Mouse (Mus musculus): Measurements from ENCODE around the gene Med21. TPM values are rescaled to one million over a fixed set of nuclear protein-coding genes. Genes with fewer than 3 reads are reported as not detected.

Med21 gene
- polyA plus RNA-seq (2017; shearing (Covaris generic)) = 10 to 100 TPM; 80.1 to 81.1 TPM

GRCm38 (mm10) chr6:146642276-146643183 lies at the start of gene Med21, which contains the start of gene Tm7sf3:
TSS of gene Med21 (plus strand) at chr6:146642547.
TSS of gene Tm7sf3 (minus strand) at chr6:146642824.

Other genes with a start within 250 kb of the Med21 start
- 100 to 1,000 TPM; 151 to 172 TPM for gene Itpr2, start 140.3 kb upstream of the Med21 start, polyA plus RNA-seq (2017; shearing (Covaris generic))
- 100 to 1,000 TPM; 165 to 209 TPM for gene Fgfr1op2, start 65.3 kb upstream of the Med21 start, polyA plus RNA-seq (2017; shearing (Covaris generic))
- 10 to 100 TPM; 84.4 to 92.4 TPM for gene Ints13, start 64.7 kb upstream of the Med21 start, polyA plus RNA-seq (2017; shearing (Covaris generic))
- 10 to 100 TPM; 19.0 to 28.6 TPM for gene Tm7sf3, start 277 bp downstream of the Med21 start, polyA plus RNA-seq (2017; shearing (Covaris generic))
- gene Stk38l, start 82.4 kb downstream of the Med21 start, polyA plus RNA-seq (2017; shearing (Covaris generic)) = 10 to 100 TPM in 1 of 2 experiments, 1 to 10 TPM in 1; 5.5 to 13.2 TPM
- under 1 TPM; 0.21 to 0.47 TPM for gene Arntl2, start 153.5 kb downstream of the Med21 start, polyA plus RNA-seq (2017; shearing (Covaris generic))
- gene Smco2, start 207.6 kb downstream of the Med21 start, polyA plus RNA-seq (2017; shearing (Covaris generic)) = not detected
- 10 to 100 TPM; 10.4 to 14.0 TPM for gene Ppfibp1, start 245.9 kb downstream of the Med21 start, polyA plus RNA-seq (2017; shearing (Covaris generic))

Measured in activated CD4-positive, CD25-positive, alpha-beta regulatory T cell (primary cell).